Mouse (Mus musculus): ENCODE data around the gene Fcgrt. TPM values are rescaled to one million over a fixed set of nuclear protein-coding genes. Genes with fewer than 3 reads are reported as not detected.
A peak's percentile ranks its signal among the peaks of the same experiment; 100 is the strongest.

Fcgrt gene
- total and polyA plus RNA-seq, 2 experiments from 2014 or later, result 51.6 to 59.5 TPM

DNA sequence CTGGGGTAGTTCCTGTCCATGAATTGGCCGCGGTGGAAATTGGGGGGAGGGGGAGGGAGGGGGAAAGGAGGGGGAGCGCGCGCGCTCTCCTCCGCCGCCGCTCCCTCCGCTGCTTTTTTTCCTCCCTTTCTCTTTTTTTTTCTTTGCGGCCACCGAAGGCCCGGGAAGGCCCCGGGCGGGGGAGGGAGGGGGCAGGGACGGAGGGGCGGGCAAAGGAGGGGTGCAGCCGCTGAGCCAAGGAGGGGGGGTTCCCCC, 50.9 kb downstream of the Fcgrt start, which contains the start of gene Prr12:
Gene Prr12 (minus strand): TSS at position 20 of the 255 bp plus-strand sequence.
- Histone ChIP-seq H3K27me3 (ENCODE audit: control insufficient read depth, insufficient read depth, low read length) (no peaks in the 10 kb centered on the region), H3K4me2 (ENCODE audit: low read depth, low read length) (peak within 1 kb of the TSS; percentile 99), H3K4me1 (ENCODE audit: control insufficient read depth, insufficient read depth) (peaks cover 14% of the 10 kb centered on the region), H3K36me3 (replicated peaks; ENCODE audit: control insufficient read depth, insufficient read depth, low read length) (peaks cover 30% of the 10 kb centered on the region), H3K4me3 (ENCODE audit: low read depth, low read length) (peak within 1 kb of the TSS; percentile 67), H3K9me3 (replicated peaks; ENCODE audit: control insufficient read depth, low read length) (no peaks in the 10 kb centered on the region), H3K9ac (replicated peaks; ENCODE audit: low read depth, low read length) (peak within 1 kb of the TSS; percentile 76), H3K27ac (ENCODE audit: low read depth) (peak within 1 kb of the TSS; percentile 91)
- 0% methylated on average over 2 of the region's 18 CpGs for WGBS
- no peak for TF ChIP-seq CTCF (IDR thresholded peaks at IDR 0.05; ENCODE audit: low read depth)
- TF ChIP-seq EP300 (IDR thresholded peaks at IDR 0.05; ENCODE audit: low read depth), result no peak
- ATAC-seq (ENCODE audit: insufficient read depth, low read depth) (peak; percentile 7; the same call in 1 of the 2 replicates), DNase-seq (ENCODE audit: low spot score) (peak; percentile 19)

DNA sequence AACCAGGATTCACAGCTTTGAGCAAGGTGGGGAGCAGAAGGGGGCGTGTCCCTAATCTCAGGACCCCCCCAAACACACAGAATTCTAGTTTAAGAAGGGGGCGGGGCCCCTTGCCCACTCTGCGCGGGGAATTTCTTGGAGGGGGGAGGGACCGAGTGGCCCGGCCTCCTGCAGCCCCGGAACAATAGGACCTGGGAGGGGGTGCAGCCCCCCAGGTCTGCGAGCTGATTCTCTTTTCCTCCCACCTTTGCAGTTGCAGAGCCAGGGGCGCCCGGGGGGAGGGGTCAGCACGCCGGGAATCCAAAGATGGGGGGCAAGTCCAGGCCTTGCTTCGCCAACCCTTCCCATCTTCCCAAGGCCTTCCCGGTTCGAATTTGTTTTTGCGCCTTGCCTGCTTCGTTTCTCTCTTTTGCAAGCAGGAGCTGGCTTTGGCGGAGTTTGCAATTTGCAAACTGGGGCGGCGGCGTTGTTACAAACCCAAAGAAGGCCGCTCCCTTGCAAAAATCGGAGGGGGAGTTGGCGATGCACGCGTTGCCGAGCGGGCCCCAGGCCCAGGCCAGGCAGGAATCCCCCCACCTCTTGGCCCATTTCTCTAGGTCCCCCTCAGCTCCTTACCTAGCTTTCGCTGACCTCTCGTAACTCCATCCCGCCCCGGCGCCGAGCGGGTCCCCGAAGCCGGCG, 51.3 kb downstream of the Fcgrt start:
- Histone ChIP-seq H3K4me2 (ENCODE audit: low read depth, low read length) (peak overlapping the region; percentile 99), H3K9me3 (replicated peaks; ENCODE audit: control insufficient read depth, low read length) (no peaks in the 10 kb centered on the region), H3K9ac (replicated peaks; ENCODE audit: low read depth, low read length) (peak overlapping the region; percentile 76), H3K27me3 (ENCODE audit: control insufficient read depth, insufficient read depth, low read length) (no peaks in the 10 kb centered on the region), H3K4me1 (ENCODE audit: control insufficient read depth, insufficient read depth) (peaks cover 14% of the 10 kb centered on the region), H3K36me3 (replicated peaks; ENCODE audit: control insufficient read depth, insufficient read depth, low read length) (peaks cover 34% of the 10 kb centered on the region), H3K27ac (ENCODE audit: low read depth) (peak overlapping the region; percentile 91), H3K4me3 (ENCODE audit: low read depth, low read length) (peak overlapping the region; percentile 67)
- TF ChIP-seq CTCF (IDR thresholded peaks at IDR 0.05; ENCODE audit: low read depth), result no peak
- no peak for TF ChIP-seq EP300 (IDR thresholded peaks at IDR 0.05; ENCODE audit: low read depth)
- ATAC-seq (ENCODE audit: insufficient read depth, low read depth) (no peak), DNase-seq (ENCODE audit: low spot score) (no peak)
- WGBS, result under 1% methylated on average over 38 of the region's 38 CpGs

DNA sequence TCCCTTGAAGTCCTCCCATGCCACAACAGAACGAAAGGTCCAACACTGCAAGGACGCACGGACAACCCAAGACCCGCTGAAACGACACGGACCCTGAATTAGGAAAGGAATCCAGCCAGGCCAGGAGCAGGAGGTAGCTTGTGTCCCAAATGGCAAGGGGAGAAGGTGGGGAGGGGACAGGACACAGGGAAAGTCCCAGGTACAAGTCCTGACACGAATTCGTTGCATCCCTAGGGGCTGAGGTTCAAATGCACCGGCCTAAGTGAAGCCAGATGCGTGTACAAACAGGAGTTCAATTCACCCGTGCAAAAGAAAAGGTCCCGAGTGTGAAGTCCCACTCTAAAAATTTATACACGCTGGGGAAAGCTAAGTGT, 52.1 kb downstream of the Fcgrt start:
- no peaks in the 10 kb centered on the region for H3K9me3 ChIP-seq (replicated peaks; ENCODE audit: control insufficient read depth, low read length)
- peak overlapping the region; percentile 67 for H3K4me3 ChIP-seq (ENCODE audit: low read depth, low read length)
- peaks cover 42% of the 10 kb centered on the region for H3K36me3 ChIP-seq (replicated peaks; ENCODE audit: control insufficient read depth, insufficient read depth, low read length)
- DNase-seq (ENCODE audit: low spot score) (no peak), ATAC-seq (ENCODE audit: insufficient read depth, low read depth) (no peak)
- H3K9ac ChIP-seq (replicated peaks; ENCODE audit: low read depth, low read length), result peak overlapping the region; percentile 76; the same call in 1 of the 2 replicates
- H3K4me2 ChIP-seq (ENCODE audit: low read depth, low read length), result peak overlapping the region; percentile 99
- H3K4me1 ChIP-seq (ENCODE audit: control insufficient read depth, insufficient read depth), result peaks cover 14% of the 10 kb centered on the region
- WGBS, result 5% methylated on average over 13 of the region's 13 CpGs
- TF ChIP-seq EP300 (IDR thresholded peaks at IDR 0.05; ENCODE audit: low read depth) (no peak), CTCF (IDR thresholded peaks at IDR 0.05; ENCODE audit: low read depth) (no peak)
- no peaks in the 10 kb centered on the region for H3K27me3 ChIP-seq (ENCODE audit: control insufficient read depth, insufficient read depth, low read length)
- 0 out of 2 replicates have a peak overlapping the region, but pooled peaks have one; percentile 91 for H3K27ac ChIP-seq (ENCODE audit: low read depth)

DNA sequence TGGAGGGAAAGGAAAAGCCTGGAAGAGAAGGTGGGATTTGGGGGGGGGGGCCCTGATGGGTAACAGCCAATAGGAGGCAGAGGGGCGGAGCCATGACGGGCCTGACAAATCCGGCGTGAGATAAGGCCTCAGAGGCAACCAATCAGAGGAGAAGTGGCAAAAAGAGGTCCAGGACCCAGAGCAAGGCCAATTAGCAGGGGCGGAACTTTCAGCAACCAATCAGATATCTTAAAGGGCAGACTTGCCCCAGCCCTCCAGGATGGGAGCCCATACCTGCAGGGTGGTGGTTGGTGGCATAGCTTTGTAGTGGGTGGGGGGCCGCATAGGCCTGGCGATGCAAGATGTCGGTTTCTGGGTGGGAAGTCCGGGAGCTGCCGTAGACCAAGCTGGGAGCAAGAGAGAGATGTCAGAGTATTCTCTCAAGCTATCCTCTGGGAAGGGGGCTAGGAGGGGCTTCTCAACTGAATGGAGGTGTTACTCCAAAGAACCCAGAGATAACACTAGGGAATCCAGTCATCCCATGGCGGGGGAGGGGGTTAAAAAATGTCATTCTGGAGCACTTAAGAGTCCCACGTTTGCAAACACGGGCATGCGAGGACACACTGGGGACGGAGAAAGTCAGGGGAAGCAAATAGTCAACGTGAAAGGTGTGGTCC, 52.6 kb downstream of the Fcgrt start:
- WGBS, result 16% methylated on average over 16 of the region's 16 CpGs
- Histone ChIP-seq H3K27ac (ENCODE audit: low read depth) (0 out of 2 replicates have a peak overlapping the region, but pooled peaks have one; percentile 18), H3K4me1 (ENCODE audit: control insufficient read depth, insufficient read depth) (peaks cover 14% of the 10 kb centered on the region), H3K4me2 (ENCODE audit: low read depth, low read length) (peak overlapping the region; percentile 99), H3K27me3 (ENCODE audit: control insufficient read depth, insufficient read depth, low read length) (no peaks in the 10 kb centered on the region), H3K36me3 (replicated peaks; ENCODE audit: control insufficient read depth, insufficient read depth, low read length) (peaks cover 47% of the 10 kb centered on the region), H3K9ac (replicated peaks; ENCODE audit: low read depth, low read length) (0 out of 2 replicates have a peak overlapping the region, but pooled peaks have one; percentile 76), H3K4me3 (ENCODE audit: low read depth, low read length) (peak overlapping the region; percentile 67), H3K9me3 (replicated peaks; ENCODE audit: control insufficient read depth, low read length) (no peaks in the 10 kb centered on the region)
- peak; percentile 86 for DNase-seq (ENCODE audit: low spot score)
- ATAC-seq (ENCODE audit: insufficient read depth, low read depth), result peak; percentile 8; the same call in 1 of the 2 replicates
- no peak for TF ChIP-seq CTCF (IDR thresholded peaks at IDR 0.05; ENCODE audit: low read depth)
- no peak for TF ChIP-seq EP300 (IDR thresholded peaks at IDR 0.05; ENCODE audit: low read depth)

DNA sequence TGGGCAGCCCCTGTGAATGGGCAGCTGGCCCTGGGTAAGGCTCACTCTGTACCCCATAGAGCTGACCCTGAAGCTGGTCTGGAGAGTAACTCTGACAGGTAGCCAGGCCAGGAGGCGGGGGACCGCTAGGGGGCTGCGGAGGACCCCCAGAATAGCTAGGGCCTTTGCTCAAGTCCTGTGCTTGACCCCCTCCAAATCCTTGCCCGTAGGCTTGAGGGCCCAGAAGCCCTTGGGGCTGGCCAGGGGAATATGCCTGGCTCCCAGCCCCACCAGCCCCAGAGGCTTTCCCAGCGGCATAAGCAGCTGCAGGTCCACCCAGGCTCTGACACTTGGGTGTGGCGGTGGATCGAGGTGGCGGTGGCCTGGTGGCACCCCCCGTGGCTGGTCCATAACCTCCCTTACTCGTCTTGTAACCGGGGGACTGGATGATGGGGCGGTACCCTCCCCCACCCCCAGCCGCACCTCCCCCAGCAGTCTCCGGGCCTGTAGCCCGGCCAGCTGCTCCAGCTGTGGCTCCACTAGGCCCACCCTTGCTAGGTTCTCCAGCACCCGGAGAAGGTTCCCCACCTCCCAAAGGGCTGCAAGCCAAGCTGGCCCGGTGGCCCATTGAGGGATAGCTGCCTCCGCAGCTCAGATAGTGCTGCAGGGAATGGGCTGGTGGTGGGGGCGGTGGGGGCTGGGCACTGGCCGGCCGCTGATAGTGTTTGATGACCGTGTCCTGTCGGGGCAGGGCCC, 54.6 kb downstream of the Fcgrt start:
- H3K9me3 ChIP-seq (replicated peaks; ENCODE audit: control insufficient read depth, low read length), result no peaks in the 10 kb centered on the region
- no peak overlapping the region for H3K27ac ChIP-seq (ENCODE audit: low read depth)
- DNase-seq (ENCODE audit: low spot score), result no peak
- H3K4me1 ChIP-seq (ENCODE audit: control insufficient read depth, insufficient read depth), result peaks cover 14% of the 10 kb centered on the region
- no peak overlapping the region for H3K4me3 ChIP-seq (ENCODE audit: low read depth, low read length)
- no peaks in the 10 kb centered on the region for H3K27me3 ChIP-seq (ENCODE audit: control insufficient read depth, insufficient read depth, low read length)
- TF ChIP-seq CTCF (IDR thresholded peaks at IDR 0.05; ENCODE audit: low read depth) (no peak), EP300 (IDR thresholded peaks at IDR 0.05; ENCODE audit: low read depth) (no peak)
- no peak for ATAC-seq (ENCODE audit: insufficient read depth, low read depth)
- WGBS, result 89% methylated on average over 19 of the region's 23 CpGs
- H3K9ac ChIP-seq (replicated peaks; ENCODE audit: low read depth, low read length), result no peak overlapping the region
- H3K4me2 ChIP-seq (ENCODE audit: low read depth, low read length), result no peak overlapping the region
- peaks cover 67% of the 10 kb centered on the region for H3K36me3 ChIP-seq (replicated peaks; ENCODE audit: control insufficient read depth, insufficient read depth, low read length)
